Mouse (Mus musculus): ENCODE data around the gene Bend6.

The Bend6 gene

GRCm38 (mm10) chr1:33907421-33908190 is at the start of gene Bend6:
Bend6 (minus strand) TSS chr1:33907816.
- DNase-seq (ENCODE audit: low spot score in 2 of 2): peak; percentile 41 to 68

DNA sequence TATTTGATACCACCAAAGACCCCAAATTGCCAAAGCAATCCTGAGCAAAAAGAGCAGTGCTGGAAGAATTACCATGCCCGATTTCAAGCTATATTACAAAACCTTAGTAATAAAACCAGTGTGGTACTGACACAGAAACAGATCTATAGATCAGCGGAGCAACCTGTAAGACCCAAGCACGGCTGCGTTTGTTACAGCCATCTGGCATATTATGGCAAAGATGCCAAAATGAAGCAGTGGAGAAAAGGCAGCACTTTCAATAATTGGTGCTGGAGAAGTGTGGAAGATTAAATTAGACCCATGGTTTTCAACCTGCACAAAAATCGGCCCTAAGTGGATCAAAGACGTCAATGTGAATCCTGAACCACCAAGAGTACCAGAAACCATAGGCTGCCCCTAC is 48.0 kb upstream of the Bend6 start:
- no peak for DNase-seq (ENCODE audit: low spot score in 2 of 2)

GRCm38 (mm10) chr1:33948511-33948910 is 40.9 kb upstream of the Bend6 start:
- DNase-seq (ENCODE audit: low spot score in 2 of 2): no peak

DNA sequence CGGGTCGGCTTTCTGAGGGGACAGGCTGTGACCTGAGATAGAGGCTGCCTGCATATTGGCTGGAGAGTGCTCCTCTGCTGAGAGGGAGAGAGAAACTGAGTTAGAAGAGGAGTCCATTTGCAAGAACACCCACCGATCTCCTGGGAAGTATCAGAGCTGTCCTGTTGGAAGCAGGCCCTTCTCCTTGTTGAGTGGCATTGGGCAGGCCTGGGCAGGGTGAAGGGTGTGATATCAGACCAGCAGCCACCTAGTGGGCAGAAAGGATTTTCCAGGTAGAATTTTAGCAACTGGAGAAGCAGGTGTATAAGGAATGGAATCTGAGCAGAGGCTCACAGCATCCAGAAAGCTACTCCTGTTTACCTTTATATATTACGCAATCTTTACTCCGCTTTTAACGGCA is 40.2 kb upstream of the Bend6 start:
- DNase-seq (ENCODE audit: low spot score in 2 of 2): no peak

- DNase-seq (ENCODE audit: low spot score in 2 of 2): no peak
Observed at GRCm38 (mm10) chr1:33946601-33947395, 39.2 kb upstream of the Bend6 start.

DNA sequence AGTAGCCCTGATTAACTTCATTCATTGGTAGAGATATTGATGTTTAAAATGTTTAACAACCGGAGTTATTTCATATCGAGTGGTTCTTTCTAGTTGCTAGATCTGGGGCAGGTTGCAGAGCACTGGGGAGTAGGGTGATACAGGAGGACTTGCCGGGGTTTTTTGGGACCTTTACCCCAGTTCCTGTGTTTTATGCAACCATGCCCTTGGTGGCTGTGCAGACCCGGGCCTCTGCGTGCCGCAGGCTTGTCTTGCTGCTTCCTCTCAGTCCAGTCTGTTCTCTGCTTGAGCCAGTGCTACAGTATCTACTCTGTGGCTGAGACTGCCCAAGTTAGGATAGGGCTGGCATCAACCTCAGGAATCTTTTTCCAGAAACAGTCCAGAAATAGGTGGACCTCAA is 38.1 kb upstream of the Bend6 start:
- no peak for DNase-seq (ENCODE audit: low spot score in 2 of 2)

- no peak for DNase-seq (ENCODE audit: low spot score in 2 of 2)
Observed at GRCm38 (mm10) chr1:33944977-33945750, 37.5 kb upstream of the Bend6 start.

- no peak for DNase-seq (ENCODE audit: low spot score in 2 of 2)
Observed at GRCm38 (mm10) chr1:33943943-33944342, 36.3 kb upstream of the Bend6 start.

DNA sequence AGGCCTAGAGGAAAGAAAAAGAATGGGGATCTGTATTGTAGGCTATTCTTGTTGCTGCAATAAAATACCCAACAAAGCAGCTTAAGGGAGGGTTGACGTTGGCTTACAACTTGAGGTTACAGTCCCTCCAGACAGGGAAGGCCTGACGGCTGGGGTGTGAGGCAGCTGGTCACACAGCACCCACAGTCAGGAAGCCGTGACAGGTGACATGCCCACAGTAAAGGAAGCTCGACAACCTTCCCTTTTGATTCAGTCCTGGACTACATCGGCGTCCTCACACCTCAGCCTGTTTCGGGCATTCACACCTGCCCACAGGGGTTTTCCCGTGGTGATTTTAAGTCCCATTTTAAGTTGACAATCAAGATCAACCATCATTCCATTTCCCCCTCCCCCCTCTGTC is 35.0 kb upstream of the Bend6 start:
- DNase-seq (ENCODE audit: low spot score in 2 of 2): no peak

GRCm38 (mm10) chr1:33940364-33940928 is 32.8 kb upstream of the Bend6 start:
- no peak for DNase-seq (ENCODE audit: low spot score in 2 of 2)

GRCm38 (mm10) chr1:33939828-33940227 is 32.2 kb upstream of the Bend6 start:
- DNase-seq (ENCODE audit: low spot score in 2 of 2): no peak

GRCm38 (mm10) chr1:33935946-33936345 is 28.3 kb upstream of the Bend6 start:
- DNase-seq (ENCODE audit: low spot score in 2 of 2): no peak

DNA sequence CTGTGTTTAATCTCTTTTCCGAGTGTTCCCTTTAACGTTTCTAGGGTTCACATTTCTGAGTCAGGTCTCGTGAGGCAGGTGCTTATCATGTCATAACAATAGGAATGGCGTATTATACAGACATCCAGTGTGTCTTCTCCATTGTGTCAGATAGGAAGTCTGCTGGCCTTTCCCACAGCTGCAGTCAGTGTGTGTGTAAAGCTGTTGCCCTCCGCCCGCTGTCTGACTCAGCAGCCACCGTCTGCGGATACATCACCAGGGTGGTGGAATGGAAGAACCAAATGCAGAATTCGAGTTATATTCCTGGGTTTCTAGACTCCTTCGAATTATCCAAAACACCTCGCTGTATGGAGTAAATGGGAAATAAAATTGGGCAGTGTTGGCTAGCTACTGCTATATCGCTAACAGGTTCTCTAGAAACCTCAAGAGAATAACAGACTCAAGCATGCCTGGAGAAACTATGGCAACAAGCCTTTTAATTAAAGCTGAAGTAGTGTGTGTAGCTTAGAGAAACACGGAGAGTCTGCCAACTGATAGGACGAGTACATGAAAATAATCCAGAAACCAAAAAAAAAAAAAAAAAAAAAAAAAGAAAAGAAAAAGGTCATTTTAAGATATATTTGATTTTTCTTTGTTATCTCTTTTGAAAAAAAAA is 25.4 kb upstream of the Bend6 start:
- no peak for DNase-seq (ENCODE audit: low spot score in 2 of 2)

GRCm38 (mm10) chr1:33932196-33932595 is 24.6 kb upstream of the Bend6 start:
- no peak for DNase-seq (ENCODE audit: low spot score in 2 of 2)

- DNase-seq (ENCODE audit: low spot score in 2 of 2): no peak
Observed at GRCm38 (mm10) chr1:33931791-33932190, 24.2 kb upstream of the Bend6 start.

- DNase-seq (ENCODE audit: low spot score in 2 of 2): no peak
Observed at GRCm38 (mm10) chr1:33927466-33927865, 19.9 kb upstream of the Bend6 start.

DNA sequence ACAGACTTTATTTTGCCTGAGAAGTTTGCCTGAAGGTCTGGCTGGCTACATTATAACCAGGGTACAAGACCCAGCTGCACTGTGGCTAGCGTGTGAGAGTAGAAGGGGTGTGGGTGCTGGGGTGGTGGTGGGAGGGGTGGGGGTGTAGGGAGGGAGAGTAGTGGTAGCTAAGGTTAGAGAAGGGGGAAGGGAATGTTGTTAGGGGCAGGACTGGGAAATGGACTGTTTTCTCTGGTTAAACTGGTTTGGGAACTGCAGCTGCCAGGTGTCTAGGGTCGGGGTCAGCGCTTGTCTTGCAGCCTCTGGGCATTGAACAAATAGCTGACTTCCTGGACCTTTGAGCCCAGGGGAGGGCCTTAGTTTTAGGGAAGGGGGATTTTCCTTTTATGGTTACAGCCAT is 17.7 kb upstream of the Bend6 start:
- DNase-seq (ENCODE audit: low spot score in 2 of 2): no peak

- DNase-seq (ENCODE audit: low spot score in 2 of 2): no peak
Observed at GRCm38 (mm10) chr1:33922975-33923374, 15.4 kb upstream of the Bend6 start.

DNA sequence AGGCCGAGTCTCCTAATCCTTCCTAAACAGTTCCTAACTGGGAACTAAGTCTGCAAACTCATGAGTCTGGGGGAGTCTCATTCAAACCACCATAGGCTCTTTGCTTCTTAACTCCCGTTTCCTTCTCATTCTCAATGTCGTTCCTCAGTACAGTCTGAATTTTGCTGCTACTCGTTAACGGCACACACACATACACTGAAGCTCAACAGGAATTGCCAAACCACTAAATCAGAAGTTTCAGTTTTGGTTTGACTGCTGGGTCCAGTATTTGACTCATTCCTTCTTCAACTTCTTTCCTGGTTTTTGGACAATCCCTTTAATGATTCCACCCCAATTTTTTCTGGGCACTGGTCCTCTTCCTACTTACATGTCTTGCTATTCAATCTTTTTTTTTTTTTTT is 8.9 kb upstream of the Bend6 start:
- DNase-seq (ENCODE audit: low spot score in 2 of 2): no peak

- no peak for DNase-seq (ENCODE audit: low spot score in 2 of 2)
Observed at GRCm38 (mm10) chr1:33911589-33911988, 4.0 kb upstream of the Bend6 start.

DNA sequence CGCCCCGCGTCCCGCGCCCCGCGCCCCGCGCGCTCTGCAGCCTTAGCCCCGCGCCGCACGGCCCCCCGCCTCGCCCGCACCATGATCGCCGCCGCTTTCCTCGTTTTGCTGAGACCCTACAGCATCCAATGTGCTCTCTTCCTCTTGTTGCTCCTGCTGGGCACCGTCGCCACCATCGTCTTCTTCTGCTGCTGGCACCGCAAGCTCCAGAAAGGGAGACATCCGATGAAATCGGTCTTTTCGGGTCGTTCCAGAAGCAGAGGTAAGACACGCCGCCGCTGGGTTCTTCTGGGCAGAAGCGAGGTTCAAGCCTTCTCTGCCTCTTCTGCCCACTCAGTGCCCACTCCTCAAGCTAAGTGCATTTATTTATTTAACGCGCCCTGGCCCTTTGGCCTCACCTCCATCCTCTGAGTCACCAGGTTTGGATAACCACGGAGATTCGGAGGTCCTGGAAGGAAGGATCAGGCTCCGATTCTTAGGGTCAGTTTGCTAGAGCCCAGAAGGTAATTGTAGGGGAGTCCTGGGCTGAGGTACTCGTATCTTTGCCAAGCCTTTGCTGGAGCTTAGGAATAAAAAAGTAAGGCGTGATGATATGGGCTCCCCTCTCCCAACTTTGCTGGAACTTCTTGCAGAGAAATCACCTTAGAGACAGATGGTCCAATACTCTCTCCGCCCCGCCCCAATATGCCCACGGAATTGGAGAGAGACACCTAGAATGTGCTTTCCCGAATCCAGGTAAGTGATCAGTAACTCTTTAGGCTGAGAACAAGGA is 761 bp upstream of the Bend6 start, which contains the start of gene Dst:
Dst (plus strand) TSS at position 35 of the 772 bp plus-strand sequence.
- DNase-seq (ENCODE audit: low spot score in 2 of 2): no peak
